Mouse (Mus musculus) right cerebral cortex, postnatal 10 days (tissue): ENCODE measurements around the gene Cdkn2b.
A peak's percentile ranks its signal among the peaks of the same experiment; 100 is the strongest.

ENCODE experiments used
- DNase-seq, 2 experiments: peaks; one replicate each; pipeline ENCODE4 v3.0.0; 2021; ENCODE audit warnings: low spot score in 2 of 2

Gene Cdkn2b

GRCm38 (mm10) chr4:89310491-89311254 is at the start of gene Cdkn2b:
Cdkn2b (minus strand) TSS chr4:89311039.
- DNase-seq: peak; percentile 78 to 81

GRCm38 (mm10) chr4:89360349-89360748 is 49.5 kb upstream of the Cdkn2b start:
- DNase-seq: no peak

GRCm38 (mm10) chr4:89359506-89359905 is 48.7 kb upstream of the Cdkn2b start:
- DNase-seq: no peak

- no peak for DNase-seq
Observed at GRCm38 (mm10) chr4:89353935-89354334, 43.1 kb upstream of the Cdkn2b start.

- DNase-seq: no peak
Observed at GRCm38 (mm10) chr4:89353071-89353582, 42.3 kb upstream of the Cdkn2b start.

GRCm38 (mm10) chr4:89351474-89351873 is 40.6 kb upstream of the Cdkn2b start:
- DNase-seq: no peak

- DNase-seq: no peak
Observed at GRCm38 (mm10) chr4:89350938-89351451, 40.2 kb upstream of the Cdkn2b start.

GRCm38 (mm10) chr4:89350391-89350790 is 39.6 kb upstream of the Cdkn2b start:
- DNase-seq: no peak

GRCm38 (mm10) chr4:89348842-89349241 is 38.0 kb upstream of the Cdkn2b start:
- DNase-seq: no peak

GRCm38 (mm10) chr4:89313461-89313860 is 2.6 kb upstream of the Cdkn2b start:
- no peak for DNase-seq

- DNase-seq: no peak
Observed at GRCm38 (mm10) chr4:89309996-89310395, 843 bp downstream of the Cdkn2b start.

- no peak for DNase-seq
Observed at GRCm38 (mm10) chr4:89308001-89308400, 2.8 kb downstream of the Cdkn2b start.

- DNase-seq: no peak
Observed at GRCm38 (mm10) chr4:89306798-89307365, 4.0 kb downstream of the Cdkn2b start.

GRCm38 (mm10) chr4:89305691-89306090 is 5.1 kb downstream of the Cdkn2b start:
- DNase-seq: no peak

GRCm38 (mm10) chr4:89303281-89303995 is 7.4 kb downstream of the Cdkn2b start:
- no peak for DNase-seq

- no peak for DNase-seq
Observed at GRCm38 (mm10) chr4:89302129-89302528, 8.7 kb downstream of the Cdkn2b start.

GRCm38 (mm10) chr4:89299721-89300120 is 11.1 kb downstream of the Cdkn2b start:
- no peak for DNase-seq

GRCm38 (mm10) chr4:89295441-89296220 is 15.2 kb downstream of the Cdkn2b start:
- no peak for DNase-seq

GRCm38 (mm10) chr4:89294486-89295440 is 16.1 kb downstream of the Cdkn2b start, which contains the start of gene Cdkn2a:
Cdkn2a (minus strand) TSS chr4:89294653.
- peak; percentile 64 to 66 for DNase-seq

- DNase-seq: no peak
Observed at GRCm38 (mm10) chr4:89294091-89294485, 16.8 kb downstream of the Cdkn2b start.
